Mouse (Mus musculus) kidney, postnatal 4 days (tissue): Measurements from ENCODE around the gene Gm7544.
"Not testable (repeated sequence)": the region's sequence is repeated elsewhere in the genome, so short reads cannot be mapped to it uniquely, and the experiment has no call there.

ENCODE experiments used
- DNase-seq, 2 experiments: peaks; one replicate each; pipeline ENCODE4 v3.0.0; 2021; ENCODE audit warnings: mixed read lengths in 2 of 2

The Gm7544 gene

DNA sequence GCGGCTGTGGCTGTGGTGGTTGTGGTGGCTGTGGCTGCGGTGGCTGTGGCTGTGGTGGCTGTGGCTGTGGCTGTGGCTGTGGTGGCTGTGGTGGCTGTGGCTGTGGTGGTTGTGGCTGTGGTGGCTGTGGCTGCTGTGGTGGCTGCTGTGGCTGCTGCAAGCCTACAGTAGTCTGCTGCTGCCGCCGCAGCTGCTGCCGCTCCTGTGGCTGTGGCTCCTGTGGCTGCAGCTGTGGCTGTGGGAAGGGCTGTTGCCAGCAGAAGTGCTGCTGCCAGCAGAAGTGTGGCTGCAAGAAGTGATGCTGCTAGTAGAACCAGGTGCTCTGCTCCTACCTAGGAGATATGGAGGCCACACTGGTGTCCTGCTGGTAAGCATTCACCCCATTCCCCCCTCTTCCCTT is 42.4 kb downstream of the Gm7544 start:
- DNase-seq = not testable (repeated sequence)

GRCm38 (mm10) chr1:82913025-82913424 is 42.8 kb downstream of the Gm7544 start, which contains the start of gene A030005L19Rik:
Gene A030005L19Rik (plus strand): TSS chr1:82913325.
- no peak for DNase-seq

GRCm38 (mm10) chr1:82905886-82906285 is 49.9 kb downstream of the Gm7544 start:
- DNase-seq = no peak
